Mouse (Mus musculus) liver, embryonic 11.5 days (tissue): ENCODE results near the gene Srcin1. TPM values are rescaled to one million over a fixed set of nuclear protein-coding genes. Genes with fewer than 3 reads are reported as not detected.

Experiments
- ATAC-seq: fragments of 200-750 bp; cut with Nextera tagmentation; replicated peaks from 2 replicates; pipeline ENCODE4 v1.8.0; 2017; ENCODE audit warnings: moderate number of reproducible peaks, mild to moderate bottlenecking, moderate TSS enrichment, moderate library complexity; ENCODE audit not compliant: low FRiP score
- DNase-seq: peaks from one replicate; pipeline ENCODE4 v3.0.0-alpha.2; 2017; ENCODE audit warnings: low spot score
- H3K27ac ChIP-seq: fragments of 300-500 bp; sonication (generic); 2 replicates; pipeline ENCODE4 v1.5.1; 2014; ENCODE audit warnings: mild to moderate bottlenecking, low read depth, low read length, control low read depth
- H3K27me3 ChIP-seq: fragments of 300-500 bp; sonication (generic); replicated peaks from 2 replicates; pipeline ENCODE4 v1.6.1; 2014; ENCODE audit warnings: low read length, mixed read lengths; ENCODE audit not compliant: control insufficient read depth, insufficient read depth
- H3K36me3 ChIP-seq: fragments of 300-500 bp; sonication (generic); 2 replicates; pipeline ENCODE4 v1.6.1; 2014; ENCODE audit warnings: mild to moderate bottlenecking, low read length, moderate library complexity, mixed read lengths; ENCODE audit not compliant: control insufficient read depth, insufficient read depth
- H3K4me1 ChIP-seq: fragments of 300-500 bp; sonication (generic); replicated peaks from 2 replicates; pipeline ENCODE4 v1.6.1; 2014; ENCODE audit warnings: low read length, mixed read lengths; ENCODE audit not compliant: control insufficient read depth, insufficient read depth
- H3K4me2 ChIP-seq: fragments of 300-500 bp; sonication (generic); 2 replicates; pipeline ENCODE4 v1.6.1; 2014; ENCODE audit warnings: mild to moderate bottlenecking, control low read depth, moderate library complexity
- H3K4me3 ChIP-seq: fragments of 300-500 bp; sonication (generic); 2 replicates; pipeline ENCODE4 v1.5.1; 2014; ENCODE audit warnings: low read depth, low read length, control low read depth
- H3K9ac ChIP-seq: fragments of 300-500 bp; sonication (generic); 2 replicates; pipeline ENCODE4 v1.6.1; 2014; ENCODE audit warnings: low read depth, low read length, control low read depth
- H3K9me3 ChIP-seq: fragments of 300-500 bp; sonication (generic); 2 replicates; pipeline ENCODE4 v1.6.1; 2016; ENCODE audit warnings: low read length, inconsistent platforms, mixed read lengths; ENCODE audit not compliant: control insufficient read depth
- WGBS: fragments of 180-500 bp; shearing (Covaris S2); extraction: QIAGEN DNeasy Blood & Tissue Kit; methylation state at CpG from one replicate; pipeline ENCODE4 v1.1.7; 2014; 5-methylcytosine and 5-hydroxymethylcytosine counted together
- polyA plus RNA-seq: library from polyadenylated mRNA; unstranded; fragments of >200 nt; fragmentation: Nextera tagmentation; extraction: Ambion mirVana; gene quantifications from 2 replicates; pipeline ENCODE4 v1.2.1, GENCODE M21; 2014

Srcin1 gene
- polyA plus RNA-seq, 1 experiment from 2014 or later: 0.14 TPM

DNA sequence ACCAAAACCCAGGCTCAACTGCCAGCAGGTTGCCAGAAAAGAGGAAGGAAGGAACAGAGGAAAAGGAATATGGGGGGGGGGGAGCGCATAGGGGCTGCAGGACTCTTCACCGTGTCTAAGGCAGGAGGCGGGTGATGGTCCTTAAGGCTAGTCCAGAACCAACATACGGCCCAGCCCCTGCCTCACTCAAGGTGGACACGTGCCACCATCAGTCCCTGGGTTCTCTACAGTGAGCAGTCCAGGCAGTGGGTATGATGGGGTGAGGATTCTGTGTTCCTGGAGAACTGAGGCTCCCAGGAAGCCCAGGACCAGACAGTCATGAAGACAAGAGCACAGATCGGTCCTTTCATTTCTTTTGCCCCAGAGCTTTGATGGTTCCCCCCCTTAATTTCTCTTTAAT, 45.9 kb downstream of the Srcin1 start:
- no peaks in the 10 kb centered on the region for H3K36me3 ChIP-seq
- H3K4me3 ChIP-seq: no peak overlapping the region
- no peak overlapping the region for H3K4me2 ChIP-seq
- no peaks in the 10 kb centered on the region for H3K9me3 ChIP-seq
- H3K4me1 ChIP-seq: peaks cover 18% of the 10 kb centered on the region
- no peak overlapping the region for H3K27ac ChIP-seq
- 73% methylated on average over 6 of the region's 6 CpGs for WGBS
- H3K27me3 ChIP-seq: peaks cover 47% of the 10 kb centered on the region
- DNase-seq: no peak
- no peak for ATAC-seq
- H3K9ac ChIP-seq: no peak overlapping the region

GRCm38 (mm10) chr11:97528282-97528808, 47.6 kb downstream of the Srcin1 start:
- Histone ChIP-seq H3K36me3 (no peaks in the 10 kb centered on the region), H3K4me2 (no peak overlapping the region), H3K27me3 (peaks cover 34% of the 10 kb centered on the region), H3K9me3 (no peaks in the 10 kb centered on the region), H3K4me3 (no peak overlapping the region), H3K27ac (no peak overlapping the region), H3K4me1 (peaks cover 22% of the 10 kb centered on the region), H3K9ac (no peak overlapping the region)
- WGBS: 69% methylated on average over 18 of the region's 18 CpGs
- no peak for ATAC-seq
- DNase-seq: no peak

- H3K27me3 ChIP-seq: peaks cover 27% of the 10 kb centered on the region
Observed at GRCm38 (mm10) chr11:97525313-97525712, 50.7 kb downstream of the Srcin1 start.

GRCm38 (mm10) chr11:97524306-97524705, 51.7 kb downstream of the Srcin1 start:
- 62% methylated on average over 9 of the region's 9 CpGs for WGBS
- Histone ChIP-seq H3K36me3 (no peaks in the 10 kb centered on the region), H3K4me2 (no peak overlapping the region), H3K4me1 (peaks cover 11% of the 10 kb centered on the region), H3K27me3 (peaks cover 27% of the 10 kb centered on the region), H3K4me3 (no peak overlapping the region), H3K27ac (no peak overlapping the region), H3K9ac (no peak overlapping the region), H3K9me3 (no peaks in the 10 kb centered on the region)
- ATAC-seq (no peak), DNase-seq (no peak)

More at GRCm38 (mm10) chr11:97525313-97525712, 50.7 kb downstream of the Srcin1 start:
- DNase-seq (no peak), ATAC-seq (no peak)
- peaks cover 11% of the 10 kb centered on the region for H3K4me1 ChIP-seq
- no peaks in the 10 kb centered on the region for H3K36me3 ChIP-seq
- H3K27ac ChIP-seq: no peak overlapping the region
- H3K4me2 ChIP-seq: no peak overlapping the region
- no peaks in the 10 kb centered on the region for H3K9me3 ChIP-seq
- no peak overlapping the region for H3K4me3 ChIP-seq
- no peak overlapping the region for H3K9ac ChIP-seq
- 81% methylated on average over 6 of the region's 6 CpGs for WGBS

GRCm38 (mm10) chr11:97523827-97524261, 52.1 kb downstream of the Srcin1 start:
- Histone ChIP-seq H3K9me3 (no peaks in the 10 kb centered on the region), H3K4me2 (no peak overlapping the region), H3K4me1 (peaks cover 11% of the 10 kb centered on the region), H3K27ac (no peak overlapping the region), H3K27me3 (peaks cover 27% of the 10 kb centered on the region), H3K9ac (no peak overlapping the region), H3K4me3 (no peak overlapping the region), H3K36me3 (no peaks in the 10 kb centered on the region)
- no peak for ATAC-seq
- DNase-seq: no peak
- 26% methylated on average over 1 of the region's 1 CpGs for WGBS

GRCm38 (mm10) chr11:97523107-97523506, 52.9 kb downstream of the Srcin1 start:
- peaks cover 27% of the 10 kb centered on the region for H3K27me3 ChIP-seq
- DNase-seq (no peak), ATAC-seq (no peak)
- no peak overlapping the region for H3K9ac ChIP-seq
- no peak overlapping the region for H3K27ac ChIP-seq
- peaks cover 11% of the 10 kb centered on the region for H3K4me1 ChIP-seq
- H3K4me2 ChIP-seq: no peak overlapping the region
- H3K36me3 ChIP-seq: no peaks in the 10 kb centered on the region
- no peaks in the 10 kb centered on the region for H3K9me3 ChIP-seq
- no peak overlapping the region for H3K4me3 ChIP-seq
- 76% methylated on average over 14 of the region's 14 CpGs for WGBS

GRCm38 (mm10) chr11:97521741-97522474, 54.1 kb downstream of the Srcin1 start:
- Histone ChIP-seq H3K4me3 (no peak overlapping the region), H3K27me3 (peaks cover 27% of the 10 kb centered on the region), H3K36me3 (no peaks in the 10 kb centered on the region), H3K4me1 (peaks cover 11% of the 10 kb centered on the region), H3K9me3 (no peaks in the 10 kb centered on the region), H3K4me2 (no peak overlapping the region), H3K27ac (no peak overlapping the region), H3K9ac (no peak overlapping the region)
- no peak for DNase-seq
- WGBS: 78% methylated on average over 29 of the region's 29 CpGs
- ATAC-seq: no peak

DNA sequence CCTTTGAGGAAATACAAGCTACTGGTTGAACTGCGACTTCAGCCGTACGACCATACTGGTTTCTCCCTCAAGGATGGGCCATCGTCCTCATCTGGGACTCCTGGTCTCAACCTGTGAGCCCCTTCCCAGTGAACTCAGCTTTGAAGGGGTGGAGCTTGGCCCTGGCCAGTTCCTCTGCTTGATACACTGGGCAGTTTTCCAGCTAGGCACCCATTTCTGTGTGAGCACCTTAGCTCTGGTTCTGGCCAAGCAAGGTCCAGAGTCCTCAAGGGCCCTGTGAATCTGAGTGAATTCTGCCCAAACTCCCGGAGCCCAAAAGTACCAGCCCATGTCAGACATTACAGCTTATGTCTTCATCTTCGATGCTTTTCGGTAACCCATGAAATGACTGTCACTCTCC, 55.4 kb downstream of the Srcin1 start:
- Histone ChIP-seq H3K9ac (no peak overlapping the region), H3K27me3 (peaks cover 19% of the 10 kb centered on the region), H3K4me2 (no peak overlapping the region), H3K36me3 (no peaks in the 10 kb centered on the region), H3K9me3 (no peaks in the 10 kb centered on the region), H3K27ac (no peak overlapping the region), H3K4me3 (no peak overlapping the region), H3K4me1 (peaks cover 11% of the 10 kb centered on the region)
- WGBS: 83% methylated on average over 7 of the region's 7 CpGs
- ATAC-seq (no peak), DNase-seq (no peak)

DNA sequence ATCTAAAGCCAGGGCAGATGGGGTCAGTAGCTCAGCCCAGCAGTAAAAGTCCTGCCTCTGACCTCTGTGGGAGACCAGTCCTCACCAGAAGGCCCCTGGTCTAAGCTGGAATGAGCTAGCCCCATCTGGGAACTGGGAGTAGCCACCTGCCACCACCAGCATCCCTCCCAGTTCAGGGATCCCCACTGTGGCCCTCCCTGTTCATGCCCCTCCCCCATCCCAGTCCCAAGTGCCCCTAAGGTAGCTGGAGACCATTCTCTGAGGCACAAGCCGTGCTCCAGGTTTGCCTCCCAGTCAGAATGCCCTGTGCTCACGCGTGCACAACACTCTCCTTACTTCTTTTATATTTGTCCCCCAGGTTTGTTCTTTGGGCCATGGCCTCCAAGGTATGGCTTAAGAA, 62.9 kb downstream of the Srcin1 start:
- 87% methylated on average over 3 of the region's 3 CpGs for WGBS
- ATAC-seq (no peak), DNase-seq (no peak)
- Histone ChIP-seq H3K4me3 (no peak overlapping the region), H3K9me3 (no peaks in the 10 kb centered on the region), H3K27ac (no peak overlapping the region), H3K4me2 (no peak overlapping the region), H3K9ac (no peak overlapping the region), H3K4me1 (0 out of 2 replicates have a peak, but pooled peaks cover 6% of the 10 kb centered on the region), H3K36me3 (no peaks in the 10 kb centered on the region), H3K27me3 (no peaks in the 10 kb centered on the region; the same call in 1 of the 2 replicates)
